Mouse (Mus musculus) neural tube, embryonic 15.5 days (tissue): ENCODE data around the gene Tnk2. TPM values are rescaled to one million over a fixed set of nuclear protein-coding genes. Genes with fewer than 3 reads are reported as not detected.

Source experiments
- ATAC-seq: fragments of 200-750 bp; cut with Nextera tagmentation; 2 replicates; pipeline ENCODE4 v1.8.0; 2017; ENCODE audit warnings: mild to moderate bottlenecking, moderate TSS enrichment, moderate library complexity; ENCODE audit not compliant: low FRiP score
- H3K27ac ChIP-seq: fragments of 300-500 bp; sonication (generic); replicated peaks from 2 replicates; pipeline ENCODE4 v1.5.1; 2015; ENCODE audit warnings: mild to moderate bottlenecking, inconsistent platforms
- H3K27me3 ChIP-seq: fragments of 300-500 bp; sonication (generic); replicated peaks from 2 replicates; pipeline ENCODE4 v1.6.1; 2015; ENCODE audit warnings: inconsistent platforms
- H3K36me3 ChIP-seq: fragments of 300-500 bp; sonication (generic); 2 replicates; pipeline ENCODE4 v1.6.1; 2015; ENCODE audit warnings: inconsistent platforms
- H3K4me1 ChIP-seq: fragments of 300-500 bp; sonication (generic); 2 replicates; pipeline ENCODE4 v1.6.1; 2015; ENCODE audit warnings: inconsistent platforms
- H3K4me2 ChIP-seq: fragments of 300-500 bp; sonication (generic); 2 replicates; pipeline ENCODE4 v1.6.1; 2015; ENCODE audit warnings: inconsistent platforms, mild to moderate bottlenecking, moderate library complexity
- H3K4me3 ChIP-seq: fragments of 300-500 bp; sonication (generic); replicated peaks from 2 replicates; pipeline ENCODE4 v1.5.1; 2015; ENCODE audit warnings: mild to moderate bottlenecking, inconsistent platforms
- H3K9ac ChIP-seq: fragments of 300-500 bp; sonication (generic); replicated peaks from 2 replicates; pipeline ENCODE4 v1.6.1; 2015; ENCODE audit warnings: mild to moderate bottlenecking, inconsistent platforms
- H3K9me3 ChIP-seq: fragments of 300-500 bp; sonication (generic); replicated peaks from 2 replicates; pipeline ENCODE4 v1.6.1; 2016; ENCODE audit warnings: inconsistent platforms
- WGBS: fragments of 180-500 bp; shearing (Covaris S2); methylation state at CpG from one replicate; pipeline ENCODE4 v1.1.7; 2015; ENCODE audit warnings: mixed read lengths; 5-methylcytosine and 5-hydroxymethylcytosine counted together
- polyA plus RNA-seq: library from polyadenylated mRNA; unstranded; fragments of >200 nt; fragmentation: Nextera tagmentation; extraction: Ambion mirVana; gene quantifications from 2 replicates; pipeline ENCODE4 v1.2.1, GENCODE M21; 2015

Gene Tnk2
- polyA plus RNA-seq, 1 experiment from 2014 or later, result 23.2 TPM

DNA sequence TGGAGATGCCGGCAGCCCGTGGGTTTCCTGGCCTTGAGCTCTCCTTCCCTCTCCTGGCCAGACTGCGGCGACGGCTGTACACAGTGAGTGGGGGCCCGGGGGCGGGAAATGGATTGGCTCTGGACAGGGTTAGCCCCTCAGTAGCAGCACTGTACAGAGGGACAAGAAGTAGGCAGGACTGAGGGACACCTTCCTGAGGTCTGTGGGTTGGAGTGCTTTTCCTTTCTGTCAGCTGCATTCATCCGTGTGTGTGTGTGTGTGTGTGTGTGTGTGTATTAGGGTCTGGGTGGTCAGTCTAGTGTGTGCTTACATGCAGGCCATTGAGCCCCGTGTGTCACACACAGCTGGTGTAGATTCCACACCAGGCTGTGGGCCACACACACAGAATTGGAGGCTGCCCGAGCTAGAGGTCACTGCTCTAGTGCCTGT, 17.8 kb downstream of the Tnk2 start:
- no peaks in the 10 kb centered on the region for H3K27me3 ChIP-seq
- peaks cover 78% of the 10 kb centered on the region for H3K4me1 ChIP-seq
- WGBS, result 41% methylated on average over 10 of the region's 10 CpGs
- peak overlapping the region; percentile 27 for H3K4me3 ChIP-seq
- no peaks in the 10 kb centered on the region for H3K9me3 ChIP-seq
- peak overlapping the region; percentile 73 for H3K4me2 ChIP-seq
- peak overlapping the region; percentile 89 for H3K27ac ChIP-seq
- H3K36me3 ChIP-seq, result no peaks in the 10 kb centered on the region
- ATAC-seq, result no peak
- H3K9ac ChIP-seq, result peak overlapping the region; percentile 15; the same call in 1 of the 2 replicates

DNA sequence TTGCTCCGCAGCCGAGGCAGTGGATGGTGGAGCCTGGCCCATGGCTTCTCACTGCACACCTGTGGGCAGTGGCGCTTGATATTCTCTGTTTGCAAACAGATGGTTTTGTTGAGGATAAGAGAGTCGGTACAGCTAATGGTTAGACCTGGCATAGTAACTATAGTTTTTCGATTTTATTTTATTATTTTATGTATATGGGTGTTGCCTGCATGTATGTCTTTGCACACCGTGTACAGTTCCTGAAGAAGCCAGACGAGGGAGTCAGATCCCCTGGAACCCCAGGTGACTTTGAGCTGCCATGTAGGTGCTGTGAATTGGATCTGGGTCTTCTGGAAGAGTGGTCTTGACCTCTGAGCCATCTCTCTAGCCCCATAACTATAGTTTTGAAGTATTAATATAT, 18.7 kb downstream of the Tnk2 start:
- Histone ChIP-seq H3K9me3 (no peaks in the 10 kb centered on the region), H3K27me3 (no peaks in the 10 kb centered on the region), H3K9ac (peak overlapping the region; percentile 15; the same call in 1 of the 2 replicates), H3K36me3 (no peaks in the 10 kb centered on the region), H3K4me1 (peaks cover 87% of the 10 kb centered on the region), H3K4me2 (peak overlapping the region; percentile 73), H3K27ac (peak overlapping the region; percentile 89), H3K4me3 (peak overlapping the region; percentile 27)
- 82% methylated on average over 7 of the region's 7 CpGs for WGBS
- ATAC-seq, result no peak

DNA sequence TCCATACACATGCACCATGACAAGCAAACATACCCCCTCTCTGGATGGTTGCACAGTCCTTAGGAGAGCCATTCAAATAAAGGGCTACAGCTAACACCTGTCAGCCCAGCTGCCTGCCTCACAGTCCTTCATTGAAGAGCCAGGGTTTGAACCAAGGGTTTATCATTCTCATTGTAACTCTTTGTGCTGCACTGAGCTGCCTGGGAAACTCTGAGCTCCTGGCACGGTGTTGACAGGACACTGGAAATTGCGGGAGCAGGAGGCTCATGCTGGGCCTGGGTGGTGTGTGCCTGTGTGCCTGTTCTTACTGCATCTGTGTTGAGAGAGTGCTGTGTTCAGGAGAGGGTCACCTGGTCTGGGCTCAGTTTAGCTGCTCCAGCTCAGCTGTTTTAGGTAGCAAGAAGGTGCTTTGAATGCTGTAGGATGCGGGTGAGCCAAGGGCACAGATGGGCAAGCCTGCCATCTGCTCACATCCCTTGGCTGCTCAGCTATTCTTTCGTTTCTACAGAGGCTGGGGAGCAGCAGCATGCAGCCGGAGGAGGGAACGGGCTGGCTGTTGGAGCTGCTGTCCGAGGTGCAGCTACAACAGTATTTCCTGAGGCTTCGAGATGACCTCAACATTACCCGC, 19.7 kb downstream of the Tnk2 start:
- WGBS, result 39% methylated on average over 9 of the region's 9 CpGs
- Histone ChIP-seq H3K36me3 (0 out of 2 replicates have a peak, but pooled peaks cover 4% of the 10 kb centered on the region), H3K27me3 (no peaks in the 10 kb centered on the region), H3K27ac (peak overlapping the region; percentile 73), H3K4me1 (peaks cover 89% of the 10 kb centered on the region), H3K4me3 (no peak overlapping the region), H3K9ac (no peak overlapping the region), H3K4me2 (peak overlapping the region; percentile 73), H3K9me3 (no peaks in the 10 kb centered on the region)
- ATAC-seq, result no peak

DNA sequence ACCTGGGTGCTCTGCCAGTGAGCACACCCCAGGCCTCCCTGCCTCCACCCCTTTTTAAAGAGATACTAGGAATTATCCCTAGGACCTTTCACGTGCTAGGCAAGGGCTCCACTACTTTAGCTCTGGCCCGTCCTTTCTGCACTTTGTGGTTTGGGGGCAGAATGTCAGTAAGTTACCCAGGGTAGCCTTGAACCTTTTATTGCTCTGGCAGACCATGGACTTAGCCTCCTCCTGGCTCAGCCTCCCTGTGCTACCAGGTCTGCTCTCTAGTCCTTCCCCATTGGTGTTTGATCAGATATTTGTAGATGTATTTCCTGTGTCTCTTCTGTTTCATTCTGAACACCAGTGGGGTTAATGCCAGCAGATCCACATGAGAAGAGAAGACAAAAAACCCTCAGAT, 20.5 kb downstream of the Tnk2 start:
- Histone ChIP-seq H3K27me3 (no peaks in the 10 kb centered on the region), H3K27ac (peak overlapping the region; percentile 73; the same call in 1 of the 2 replicates), H3K4me2 (peak overlapping the region; percentile 73; the same call in 1 of the 2 replicates), H3K4me1 (peaks cover 80% of the 10 kb centered on the region), H3K9me3 (no peaks in the 10 kb centered on the region), H3K36me3 (0 out of 2 replicates have a peak, but pooled peaks cover 4% of the 10 kb centered on the region), H3K9ac (no peak overlapping the region), H3K4me3 (no peak overlapping the region)
- no peak for ATAC-seq
- WGBS, result 72% methylated on average over 2 of the region's 2 CpGs

DNA sequence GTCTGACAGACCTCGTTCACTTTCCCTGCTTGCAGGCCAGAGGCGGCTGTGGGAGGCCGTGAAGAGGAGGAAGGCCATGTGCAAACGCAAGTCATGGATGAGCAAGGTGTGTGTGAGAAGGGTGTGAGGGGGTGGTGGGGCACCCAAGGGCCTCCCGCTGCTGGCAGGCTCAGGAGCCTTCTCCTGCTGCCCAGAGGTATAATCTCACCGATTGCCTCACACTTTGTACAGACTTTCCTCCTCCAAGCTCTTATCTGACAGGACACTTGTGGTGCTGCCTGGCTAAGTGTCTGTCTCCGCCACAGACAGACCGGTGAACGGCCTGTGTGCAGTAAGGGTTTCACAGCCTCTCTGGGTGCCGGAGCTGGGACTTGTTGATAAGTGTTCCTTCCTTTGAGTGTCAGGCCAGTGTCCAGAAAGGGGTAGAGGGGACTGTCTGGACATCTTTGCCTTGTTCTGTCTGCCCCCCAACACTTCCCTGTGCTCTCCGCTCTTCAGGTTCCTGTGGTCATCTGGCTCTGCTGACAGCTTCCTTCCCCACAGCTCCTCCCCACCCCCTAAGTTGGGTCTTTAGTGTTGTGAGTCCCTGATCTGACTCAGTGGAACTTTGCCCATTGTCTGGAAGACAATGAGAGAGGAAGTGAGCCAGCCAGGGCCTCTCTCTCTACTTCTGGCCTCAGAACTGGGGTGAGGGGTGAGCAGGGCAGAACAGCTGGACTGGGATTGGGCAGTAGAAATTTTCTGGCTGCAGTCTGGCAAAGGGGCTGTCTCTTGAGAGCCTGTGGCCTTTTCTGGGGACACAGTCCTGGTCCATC, 22.4 kb downstream of the Tnk2 start:
- Histone ChIP-seq H3K4me3 (no peak overlapping the region), H3K9ac (no peak overlapping the region), H3K4me1 (peaks cover 62% of the 10 kb centered on the region), H3K27me3 (no peaks in the 10 kb centered on the region), H3K4me2 (no peak overlapping the region), H3K27ac (0 out of 2 replicates have a peak overlapping the region, but pooled peaks have one; percentile 51), H3K9me3 (no peaks in the 10 kb centered on the region), H3K36me3 (peaks cover 17% of the 10 kb centered on the region)
- ATAC-seq, result no peak
- WGBS, result 44% methylated on average over 11 of the region's 11 CpGs

DNA sequence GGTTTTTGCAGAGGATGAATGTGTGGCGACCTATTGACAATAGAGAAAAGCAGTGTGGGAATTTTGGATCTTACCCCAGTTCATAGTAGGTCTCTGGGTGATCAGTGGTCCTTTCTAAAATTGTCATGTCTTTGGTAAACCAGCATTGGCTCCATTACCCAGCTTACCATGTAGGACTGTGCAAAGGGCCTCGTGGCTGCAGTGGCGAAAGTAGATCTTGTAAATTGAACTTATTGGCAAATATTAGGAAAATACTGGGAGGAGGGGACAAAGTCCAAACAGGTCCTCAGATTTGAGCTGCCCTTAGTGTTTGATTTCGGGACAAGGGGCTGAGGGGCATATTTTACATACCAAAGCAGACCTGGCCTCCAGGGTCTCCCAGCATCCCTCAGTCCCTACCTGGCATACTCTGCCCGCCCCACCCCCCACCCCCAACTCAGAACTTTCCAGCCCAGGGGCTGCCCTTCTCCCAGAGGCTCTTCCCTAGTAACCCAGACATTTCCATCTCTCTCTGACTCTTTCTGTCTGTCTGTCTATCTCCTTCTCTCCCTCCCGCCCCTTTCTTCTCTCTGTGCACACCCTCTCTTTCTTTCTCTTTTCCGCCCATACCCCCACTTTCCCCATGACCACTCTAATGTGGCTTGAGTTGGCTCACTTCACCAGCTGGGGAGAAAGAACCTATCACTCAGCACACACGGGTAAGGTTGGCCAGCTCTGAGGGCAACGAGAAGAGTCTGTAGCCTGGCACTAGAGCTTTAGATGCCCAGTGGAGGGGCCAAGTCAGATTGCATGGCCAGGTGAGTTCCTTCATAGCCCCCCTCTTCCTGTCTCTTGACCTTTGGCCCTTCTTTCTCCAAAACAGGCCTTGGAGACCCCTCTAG, 23.2 kb downstream of the Tnk2 start:
- no peak overlapping the region for H3K4me2 ChIP-seq
- H3K27me3 ChIP-seq, result no peaks in the 10 kb centered on the region
- WGBS, result 73% methylated on average over 9 of the region's 9 CpGs
- ATAC-seq, result no peak
- no peak overlapping the region for H3K4me3 ChIP-seq
- H3K9ac ChIP-seq, result no peak overlapping the region
- peaks cover 53% of the 10 kb centered on the region for H3K4me1 ChIP-seq
- peaks cover 23% of the 10 kb centered on the region for H3K36me3 ChIP-seq
- no peaks in the 10 kb centered on the region for H3K9me3 ChIP-seq
- H3K27ac ChIP-seq, result 0 out of 2 replicates have a peak overlapping the region, but pooled peaks have one; percentile 51

DNA sequence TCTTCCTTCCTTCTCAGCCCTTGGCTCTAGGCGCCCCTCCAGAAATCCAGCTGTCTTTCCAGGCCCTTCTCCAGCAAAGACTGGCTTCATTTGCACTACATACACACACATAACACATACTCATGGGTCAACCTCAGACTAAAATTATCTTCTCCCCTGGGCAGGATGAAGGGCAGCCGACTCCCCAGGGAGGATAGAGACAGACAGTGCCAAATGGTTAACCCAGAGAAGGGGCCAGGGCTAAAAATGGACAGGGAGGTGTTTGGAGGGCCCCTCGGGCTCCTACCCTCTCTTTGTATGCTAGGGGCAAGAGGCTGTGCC, 23.8 kb downstream of the Tnk2 start:
- H3K27ac ChIP-seq, result 0 out of 2 replicates have a peak overlapping the region, but pooled peaks have one; percentile 4
- no peak overlapping the region for H3K9ac ChIP-seq
- ATAC-seq, result no peak
- 89% methylated on average over 3 of the region's 3 CpGs for WGBS
- H3K4me1 ChIP-seq, result peaks cover 47% of the 10 kb centered on the region
- H3K4me3 ChIP-seq, result no peak overlapping the region
- H3K4me2 ChIP-seq, result no peak overlapping the region
- no peaks in the 10 kb centered on the region for H3K27me3 ChIP-seq
- H3K9me3 ChIP-seq, result no peaks in the 10 kb centered on the region
- peaks cover 28% of the 10 kb centered on the region for H3K36me3 ChIP-seq

DNA sequence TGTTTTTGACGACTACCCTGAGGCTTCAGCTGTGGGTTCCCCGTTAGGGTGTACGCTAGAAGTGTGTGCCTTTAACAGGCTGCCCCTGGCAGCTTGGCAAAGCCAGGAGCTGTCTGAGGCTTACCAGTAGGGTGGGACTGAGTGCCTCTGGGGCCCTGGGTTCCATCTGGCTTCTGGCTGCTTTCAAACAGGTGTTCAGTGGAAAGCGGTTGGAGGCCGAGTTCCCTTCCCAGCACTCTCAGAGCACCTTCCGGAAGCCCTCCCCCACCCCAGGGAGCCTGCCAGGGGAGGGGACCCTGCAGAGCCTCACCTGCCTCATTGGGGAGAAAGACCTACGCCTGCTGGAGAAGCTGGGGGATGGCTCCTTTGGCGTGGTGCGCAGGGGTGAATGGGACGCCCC, 24.4 kb downstream of the Tnk2 start:
- H3K4me3 ChIP-seq, result no peak overlapping the region
- H3K4me2 ChIP-seq, result no peak overlapping the region
- no peak overlapping the region for H3K27ac ChIP-seq
- no peak for ATAC-seq
- H3K27me3 ChIP-seq, result no peaks in the 10 kb centered on the region
- H3K9me3 ChIP-seq, result no peaks in the 10 kb centered on the region
- WGBS, result 69% methylated on average over 10 of the region's 10 CpGs
- peaks cover 48% of the 10 kb centered on the region for H3K4me1 ChIP-seq
- peaks cover 33% of the 10 kb centered on the region for H3K36me3 ChIP-seq
- no peak overlapping the region for H3K9ac ChIP-seq

DNA sequence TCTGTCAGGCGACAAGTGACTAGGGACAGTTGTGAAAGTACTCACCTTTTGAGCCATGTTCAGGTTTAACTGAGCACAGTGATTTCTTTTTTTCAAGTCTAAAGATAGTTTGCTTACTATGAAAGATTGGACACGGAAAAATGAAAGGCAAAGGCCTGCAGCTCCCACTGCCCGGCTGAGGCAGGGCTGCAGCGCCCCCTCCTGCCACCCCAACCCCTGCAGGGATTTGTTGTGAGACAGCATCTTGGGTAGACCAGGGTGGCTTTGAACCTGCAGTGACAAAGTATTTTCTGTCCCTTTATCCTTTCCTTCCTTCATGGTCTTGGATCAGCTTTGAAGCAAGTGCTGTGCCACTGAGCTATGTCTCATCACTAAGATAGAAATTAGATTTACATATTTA, 24.8 kb downstream of the Tnk2 start:
- Histone ChIP-seq H3K27me3 (no peaks in the 10 kb centered on the region), H3K36me3 (peaks cover 37% of the 10 kb centered on the region)
- WGBS, result 74% methylated on average over 4 of the region's 4 CpGs

DNA sequence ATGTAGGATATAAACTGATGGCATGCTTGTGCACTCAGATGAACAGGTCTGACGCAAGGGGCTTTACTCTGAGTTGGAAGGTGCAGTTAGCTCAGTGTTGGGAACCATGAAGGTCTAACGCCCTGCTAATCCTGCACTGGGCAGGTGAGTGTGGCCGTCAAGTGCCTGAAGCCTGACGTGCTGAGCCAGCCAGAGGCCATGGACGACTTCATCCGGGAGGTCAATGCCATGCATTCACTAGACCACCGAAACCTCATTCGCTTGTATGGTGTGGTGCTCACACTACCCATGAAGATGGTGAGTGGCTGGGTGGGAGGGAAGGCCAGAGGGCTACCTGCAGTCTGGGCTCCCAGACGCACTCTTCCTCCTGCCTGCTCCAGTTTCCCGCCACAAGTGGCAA, 25.6 kb downstream of the Tnk2 start:
- peaks cover 45% of the 10 kb centered on the region for H3K36me3 ChIP-seq
- no peak for ATAC-seq

More for the DNA sequence above, 24.8 kb downstream of the Tnk2 start:
- peaks cover 43% of the 10 kb centered on the region for H3K4me1 ChIP-seq
- H3K4me3 ChIP-seq, result no peak overlapping the region
- no peak overlapping the region for H3K9ac ChIP-seq
- no peak for ATAC-seq
- no peak overlapping the region for H3K27ac ChIP-seq
- no peaks in the 10 kb centered on the region for H3K9me3 ChIP-seq
- H3K4me2 ChIP-seq, result no peak overlapping the region

DNA sequence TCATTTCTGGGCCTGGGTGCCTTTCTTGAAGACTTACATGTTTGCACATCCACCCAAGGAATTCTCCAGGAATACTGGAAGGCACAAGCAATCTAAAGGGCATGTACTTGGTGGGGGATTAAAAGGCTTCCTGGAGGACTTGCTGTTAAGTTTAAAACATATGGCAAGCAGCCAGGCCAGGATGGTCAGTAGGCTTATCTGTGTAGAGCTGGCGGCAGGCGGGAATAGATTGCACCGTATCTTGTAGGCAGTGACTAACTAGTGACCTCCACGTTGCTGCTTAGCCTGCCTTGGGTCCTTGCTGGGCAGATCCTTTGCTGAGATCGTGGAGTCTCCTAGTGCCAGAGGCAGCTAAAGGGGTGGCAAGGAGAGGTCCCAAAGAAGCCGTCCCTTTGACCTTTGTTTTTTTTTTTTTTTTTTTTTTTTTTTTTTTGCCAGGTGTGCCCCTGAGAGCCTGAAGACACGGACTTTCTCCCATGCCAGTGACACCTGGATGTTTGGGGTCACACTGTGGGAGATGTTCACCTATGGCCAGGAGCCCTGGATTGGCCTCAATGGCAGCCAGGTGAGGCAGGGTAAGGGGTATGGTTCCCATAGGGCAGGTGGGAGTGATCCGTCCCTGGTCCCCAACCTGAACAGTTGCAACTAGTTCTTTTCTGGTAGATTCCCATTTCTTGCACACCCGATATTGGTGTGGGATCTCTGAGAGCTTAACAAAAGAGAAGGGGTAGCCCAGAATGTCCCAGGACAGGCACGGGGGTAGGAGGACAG, 26.9 kb downstream of the Tnk2 start:
- H3K4me2 ChIP-seq, result no peak overlapping the region
- H3K9ac ChIP-seq, result no peak overlapping the region
- H3K4me3 ChIP-seq, result no peak overlapping the region
- H3K27ac ChIP-seq, result no peak overlapping the region
- 85% methylated on average over 10 of the region's 10 CpGs for WGBS
- peaks cover 58% of the 10 kb centered on the region for H3K36me3 ChIP-seq
- ATAC-seq, result no peak
- no peaks in the 10 kb centered on the region for H3K27me3 ChIP-seq
- peaks cover 28% of the 10 kb centered on the region for H3K4me1 ChIP-seq
- no peaks in the 10 kb centered on the region for H3K9me3 ChIP-seq

More for the DNA sequence above, 25.6 kb downstream of the Tnk2 start:
- Histone ChIP-seq H3K4me2 (no peak overlapping the region), H3K9ac (no peak overlapping the region), H3K27me3 (no peaks in the 10 kb centered on the region), H3K9me3 (no peaks in the 10 kb centered on the region), H3K4me3 (no peak overlapping the region), H3K27ac (no peak overlapping the region), H3K4me1 (peaks cover 36% of the 10 kb centered on the region)
- 89% methylated on average over 10 of the region's 10 CpGs for WGBS
